Mouse (Mus musculus) brain, adult 2 months (tissue): ENCODE results near the gene Pls1.

ENCODE experiments used
- DNase-seq: peaks from one replicate; pipeline ENCODE4 v3.0.0; 2011; ENCODE audit warnings: low read depth, low spot score

Gene Pls1

GRCm38 (mm10) chr9:95844825-95845460 is at the start of gene Pls1:
TSS of gene Pls1 (minus strand) at chr9:95845311.
- peak; percentile 96 for DNase-seq

DNA sequence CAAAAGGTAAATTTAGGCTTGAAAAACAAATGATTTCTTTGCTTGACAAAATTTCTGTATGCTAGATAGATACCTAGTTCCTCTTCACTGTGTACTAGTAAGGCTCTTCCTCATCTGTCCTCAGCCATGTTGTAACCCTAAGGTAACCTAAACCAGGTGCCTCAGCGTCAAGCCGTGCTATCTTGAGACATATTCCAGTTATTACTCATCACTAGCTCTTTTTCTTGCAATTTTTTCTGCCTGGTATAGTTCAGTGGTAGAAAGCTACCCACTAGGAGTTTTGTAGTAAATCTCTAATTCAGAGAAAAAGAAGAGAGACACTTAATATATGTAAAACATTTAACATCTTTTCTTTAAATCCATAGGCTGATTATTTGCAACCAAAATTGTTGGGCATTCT is 37.6 kb upstream of the Pls1 start:
- no peak for DNase-seq

GRCm38 (mm10) chr9:95878246-95878645 is 33.1 kb upstream of the Pls1 start:
- no peak for DNase-seq

GRCm38 (mm10) chr9:95858027-95858570 is 13.0 kb upstream of the Pls1 start:
- peak; percentile 32 for DNase-seq

DNA sequence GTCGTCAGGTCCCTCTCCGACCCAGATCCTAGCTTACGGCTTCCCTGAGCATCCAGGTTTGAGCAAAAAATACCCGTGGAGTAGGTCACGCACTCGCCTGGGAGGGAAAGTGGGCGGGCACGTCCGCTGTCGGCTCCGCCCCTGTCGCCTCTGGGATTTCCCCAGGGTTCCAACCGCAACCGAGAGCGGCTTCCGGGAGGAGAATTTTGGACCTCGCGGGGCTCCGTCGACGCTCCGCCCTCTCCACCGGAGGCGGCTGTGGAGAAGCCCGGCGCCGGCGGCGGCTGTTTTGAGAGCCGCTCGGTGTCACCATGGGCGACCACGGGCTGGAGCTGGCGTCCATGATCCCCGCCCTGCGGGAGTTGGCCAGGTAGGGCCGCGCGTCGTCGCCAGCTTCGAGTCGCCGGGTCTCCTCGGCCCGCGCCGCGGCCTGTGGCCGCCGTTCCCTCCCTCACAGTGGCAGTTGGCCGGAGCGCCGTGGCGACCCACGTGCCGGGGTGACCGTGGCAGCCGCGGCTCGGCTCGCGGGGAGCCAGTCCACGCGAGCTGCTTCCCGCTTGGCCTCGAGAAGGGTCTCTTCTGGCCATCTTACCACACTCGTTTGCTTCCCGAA is 12.4 kb upstream of the Pls1 start, which contains the start of gene Atr:
Gene Atr (plus strand): TSS at position 184 of the 613 bp plus-strand sequence.
- DNase-seq = peak; percentile 98

GRCm38 (mm10) chr9:95856004-95856403 is 10.9 kb upstream of the Pls1 start:
- DNase-seq = no peak

GRCm38 (mm10) chr9:95854891-95855290 is 9.8 kb upstream of the Pls1 start:
- DNase-seq = no peak

- DNase-seq = peak; percentile 88
These were observed 7.8 kb upstream of the Pls1 start for GRCm38 (mm10) chr9:95852896-95853295.

DNA sequence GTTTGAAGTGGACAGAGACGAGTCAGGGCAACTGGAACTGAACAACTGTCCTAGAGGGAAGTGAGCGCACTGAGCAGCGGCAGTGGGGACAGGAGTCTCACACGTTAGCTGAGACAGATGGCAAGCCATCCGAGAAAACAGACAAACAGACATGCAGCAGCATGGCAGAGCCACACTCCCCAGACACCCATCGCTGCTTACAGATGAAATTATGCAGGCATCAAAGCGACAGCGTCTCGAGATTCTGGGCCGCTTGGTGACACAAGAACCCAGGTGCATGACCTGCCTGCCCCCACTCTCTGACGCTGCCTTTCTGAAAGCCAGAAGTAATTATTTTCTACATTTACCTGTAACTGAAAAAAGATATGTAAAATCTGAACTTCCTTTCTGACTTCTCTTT is 6.6 kb upstream of the Pls1 start:
- no peak for DNase-seq

DNA sequence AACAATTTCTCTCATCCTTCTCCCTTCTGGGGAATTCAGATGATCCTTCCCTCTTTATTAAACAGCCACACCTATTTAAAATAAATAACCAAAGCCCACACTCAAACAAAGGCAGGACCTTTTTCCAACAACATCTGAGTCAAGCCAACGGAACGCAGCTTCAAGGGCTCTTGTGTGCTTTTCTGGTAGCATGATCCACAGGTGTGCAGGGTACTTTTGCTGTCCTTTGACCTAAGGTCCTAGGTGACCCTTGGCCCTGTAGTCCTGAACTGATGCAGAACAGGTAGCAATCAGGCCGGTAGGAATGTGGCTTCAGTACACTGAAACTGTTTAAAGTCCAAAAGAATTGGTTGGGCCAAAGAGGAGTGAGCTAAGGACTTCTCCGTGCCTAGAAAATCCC is 600 bp upstream of the Pls1 start:
- DNase-seq = no peak

GRCm38 (mm10) chr9:95839424-95839823 is 5.7 kb downstream of the Pls1 start:
- no peak for DNase-seq

DNA sequence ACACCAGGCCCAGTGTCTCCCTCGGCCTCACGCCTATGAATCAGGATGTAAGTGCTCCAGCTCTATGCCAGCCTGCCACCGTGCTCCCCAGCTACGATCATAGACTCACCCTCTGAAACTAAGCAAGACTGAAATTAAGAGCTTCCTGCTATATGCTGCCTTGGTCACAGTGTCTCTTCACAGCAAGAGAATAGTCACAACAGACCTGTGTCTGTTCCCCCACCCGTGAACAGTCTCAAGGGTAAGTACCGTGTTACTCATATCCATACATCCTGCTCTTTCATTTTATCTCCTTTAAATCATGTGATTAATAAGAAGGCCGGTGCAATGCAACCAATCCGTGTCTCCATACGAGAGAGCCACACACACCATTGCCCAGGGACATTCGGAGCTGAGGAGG is 9.4 kb downstream of the Pls1 start:
- DNase-seq = no peak

GRCm38 (mm10) chr9:95834799-95835198 is 10.3 kb downstream of the Pls1 start:
- no peak for DNase-seq

DNA sequence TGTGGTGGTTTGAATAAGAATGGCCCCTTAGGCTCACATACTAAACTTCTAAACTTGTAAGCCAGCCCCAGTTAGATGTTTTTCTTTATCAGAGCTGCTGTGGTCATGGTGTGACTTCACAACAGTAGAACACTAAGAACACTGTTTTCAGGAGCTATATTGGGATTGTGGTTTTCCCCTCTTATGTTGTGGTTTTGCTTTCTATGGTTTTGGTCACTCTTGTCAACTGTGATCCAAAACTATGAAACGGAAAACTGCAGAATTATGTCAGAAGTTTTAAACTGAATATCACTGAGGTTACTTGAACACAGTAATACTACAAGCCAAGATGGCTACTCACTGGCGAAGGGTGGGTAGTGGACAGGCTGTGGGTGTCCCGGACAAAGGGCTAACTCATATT is 12.4 kb downstream of the Pls1 start:
- DNase-seq = no peak

- DNase-seq = peak; percentile 68
These were observed 17.5 kb downstream of the Pls1 start for GRCm38 (mm10) chr9:95827565-95827964.

- DNase-seq = peak; percentile 45
These were observed 22.6 kb downstream of the Pls1 start for GRCm38 (mm10) chr9:95822531-95822930.

DNA sequence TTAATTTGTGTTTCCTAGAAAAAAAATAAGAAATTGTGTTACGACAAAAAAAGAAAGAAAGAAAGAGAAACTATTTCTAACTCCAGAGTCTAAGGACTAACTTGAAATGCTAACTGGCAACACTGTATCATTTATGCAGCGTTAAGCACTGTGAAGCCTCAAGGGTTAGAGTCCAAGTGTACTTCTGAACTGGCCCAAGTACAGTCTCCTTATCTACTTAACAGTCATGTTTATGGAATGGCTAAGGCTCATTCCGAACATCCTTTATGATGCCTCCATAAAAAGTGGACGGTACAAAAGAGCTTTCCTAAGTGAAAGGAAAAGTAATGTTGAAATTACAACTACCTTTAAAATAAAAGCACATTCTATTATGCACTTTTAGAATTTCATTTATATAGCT is 29.4 kb downstream of the Pls1 start:
- no peak for DNase-seq

DNA sequence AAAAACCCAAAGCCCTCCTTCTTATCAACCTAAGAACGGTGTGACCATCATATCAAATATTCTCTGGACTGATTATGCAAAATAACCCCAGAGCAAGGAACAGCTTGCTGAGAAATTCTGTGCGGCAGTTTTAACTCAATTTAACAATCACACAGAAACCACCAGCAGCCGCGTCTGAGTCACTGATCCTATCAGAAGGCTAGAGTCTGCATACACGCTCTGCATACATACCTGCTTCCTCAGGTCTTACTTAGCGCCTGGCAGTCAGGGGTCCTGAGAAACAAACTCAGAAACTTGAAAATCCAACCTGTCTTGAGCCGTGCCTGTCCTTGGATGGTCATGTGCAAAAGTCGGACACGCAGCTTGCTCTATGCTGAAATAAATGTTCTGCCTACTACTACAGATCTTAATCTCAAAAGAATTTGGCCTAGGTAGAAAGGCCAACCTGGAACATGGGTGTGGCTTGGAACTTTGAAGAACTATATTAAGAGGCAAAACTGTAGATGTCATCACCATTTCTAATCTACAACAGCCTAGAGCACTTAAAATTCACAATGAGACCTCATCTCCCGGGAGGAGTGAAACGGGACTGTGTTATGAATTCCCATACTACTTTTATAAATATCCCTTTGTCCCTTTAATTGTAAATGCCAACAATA is 30.0 kb downstream of the Pls1 start:
- DNase-seq = no peak

DNA sequence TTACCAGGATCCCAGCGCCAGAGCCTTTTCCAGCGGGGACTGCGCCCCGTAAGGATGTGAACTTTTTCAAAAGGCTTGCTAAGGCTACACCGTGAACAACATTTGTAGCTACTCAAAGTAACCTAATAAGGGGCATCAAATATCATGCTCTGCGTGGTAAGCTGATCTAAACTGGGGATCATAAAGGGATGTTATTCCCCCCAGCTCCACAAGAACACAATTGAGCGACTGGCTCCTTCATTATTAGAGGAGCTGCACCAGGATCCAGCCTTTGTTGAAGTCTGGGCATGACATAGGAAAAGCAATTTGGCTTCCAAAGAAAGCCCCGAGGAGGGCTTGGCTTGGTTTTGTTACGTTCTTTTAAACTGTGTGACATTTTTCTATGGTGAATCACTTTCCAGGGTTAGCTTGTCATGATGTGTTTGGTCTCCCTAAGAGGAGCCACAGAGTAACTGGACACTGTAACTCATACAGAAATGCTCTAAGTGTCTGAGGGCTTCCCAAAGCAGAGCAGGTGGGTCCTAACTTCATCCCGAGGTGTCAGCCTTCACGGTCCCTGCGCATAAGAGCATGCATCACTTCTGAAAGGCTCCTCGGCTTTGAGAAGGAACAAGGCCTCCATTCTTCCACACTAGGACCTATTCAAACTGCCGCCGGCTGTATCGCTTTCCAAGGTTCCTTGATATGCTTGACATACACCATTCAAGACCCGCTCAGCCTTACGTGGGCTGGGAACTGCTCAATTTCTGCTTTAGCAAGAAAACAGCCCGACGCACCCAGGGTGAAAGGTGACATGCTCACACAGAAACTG is 31.2 kb downstream of the Pls1 start:
- no peak for DNase-seq

DNA sequence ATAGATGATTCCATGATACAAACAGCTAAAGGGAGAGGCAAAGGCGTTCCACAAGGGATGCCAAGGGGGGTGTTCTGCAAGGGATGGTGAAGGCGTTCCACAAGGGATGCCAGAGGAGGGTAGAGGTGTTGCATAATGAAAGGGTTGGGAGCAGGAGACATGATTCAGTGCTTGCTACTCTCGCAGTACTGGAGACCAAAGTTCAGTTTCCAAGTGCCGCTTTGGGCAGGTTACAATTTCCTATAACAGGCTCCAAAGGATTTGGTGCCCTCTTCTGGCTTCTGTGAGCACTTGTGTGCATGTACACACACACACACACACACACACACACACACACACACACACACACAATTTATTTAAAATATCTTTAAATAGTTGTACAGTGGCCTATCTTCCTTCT is 33.3 kb downstream of the Pls1 start:
- no peak for DNase-seq

DNA sequence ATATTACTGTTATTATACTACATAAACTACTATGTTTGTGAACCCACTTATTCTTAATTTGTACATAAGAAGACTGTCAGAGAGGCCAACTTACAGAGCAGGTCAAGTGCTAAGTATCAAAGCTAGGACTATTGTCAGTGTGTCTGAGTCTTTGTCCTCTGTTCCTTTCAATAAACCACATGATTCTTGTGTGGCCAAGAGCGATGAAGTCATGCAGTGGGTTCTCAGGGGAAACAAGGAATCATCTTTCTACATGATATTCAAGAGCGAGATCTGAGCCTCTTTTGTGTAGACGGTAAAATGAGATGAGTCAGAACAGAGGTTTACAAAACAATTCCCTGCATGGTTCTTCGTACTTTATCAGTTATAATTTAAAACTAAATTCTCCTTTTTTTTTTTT is 35.5 kb downstream of the Pls1 start:
- peak; percentile 77 for DNase-seq

DNA sequence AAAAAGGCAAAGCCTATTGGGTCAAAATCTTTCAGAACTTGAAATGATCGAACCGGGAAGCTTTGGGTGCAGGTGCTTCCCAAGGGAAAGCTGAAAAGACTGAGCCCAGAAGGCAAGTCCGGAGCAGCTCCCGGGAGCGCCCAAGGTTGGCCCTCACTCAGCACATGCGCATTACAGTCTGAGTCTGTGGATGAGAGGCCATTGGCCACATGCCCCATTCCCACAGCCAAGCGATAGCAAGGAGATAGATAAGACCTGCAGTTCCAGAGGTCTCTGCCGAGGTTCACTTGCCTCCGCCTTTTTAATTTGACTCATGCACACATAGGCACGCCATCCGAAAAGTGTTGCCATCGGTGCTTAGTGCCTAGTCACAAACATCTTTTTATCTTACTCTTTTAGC is 39.7 kb downstream of the Pls1 start:
- DNase-seq = peak; percentile 68
